Mouse (Mus musculus) C3H10T1/2 (cell line): ENCODE results near the gene Apoh. TPM values are rescaled to one million over a fixed set of nuclear protein-coding genes. Genes with fewer than 3 reads are reported as not detected.

Experiments used
- polyA plus RNA-seq, 2 experiments: library from polyadenylated mRNA; unstranded; fragments of >200 nt; fragmentation: generic; extraction: Trizol; gene quantifications; one replicate each; pipeline ENCODE4 v1.2.1; 2012; ENCODE audit warnings: missing spikeins in 2 of 2

Apoh gene
- 1 to 10 TPM in 1 of 2 experiments, under 1 TPM in 1; 0.46 to 1.1 TPM for polyA plus RNA-seq

DNA sequence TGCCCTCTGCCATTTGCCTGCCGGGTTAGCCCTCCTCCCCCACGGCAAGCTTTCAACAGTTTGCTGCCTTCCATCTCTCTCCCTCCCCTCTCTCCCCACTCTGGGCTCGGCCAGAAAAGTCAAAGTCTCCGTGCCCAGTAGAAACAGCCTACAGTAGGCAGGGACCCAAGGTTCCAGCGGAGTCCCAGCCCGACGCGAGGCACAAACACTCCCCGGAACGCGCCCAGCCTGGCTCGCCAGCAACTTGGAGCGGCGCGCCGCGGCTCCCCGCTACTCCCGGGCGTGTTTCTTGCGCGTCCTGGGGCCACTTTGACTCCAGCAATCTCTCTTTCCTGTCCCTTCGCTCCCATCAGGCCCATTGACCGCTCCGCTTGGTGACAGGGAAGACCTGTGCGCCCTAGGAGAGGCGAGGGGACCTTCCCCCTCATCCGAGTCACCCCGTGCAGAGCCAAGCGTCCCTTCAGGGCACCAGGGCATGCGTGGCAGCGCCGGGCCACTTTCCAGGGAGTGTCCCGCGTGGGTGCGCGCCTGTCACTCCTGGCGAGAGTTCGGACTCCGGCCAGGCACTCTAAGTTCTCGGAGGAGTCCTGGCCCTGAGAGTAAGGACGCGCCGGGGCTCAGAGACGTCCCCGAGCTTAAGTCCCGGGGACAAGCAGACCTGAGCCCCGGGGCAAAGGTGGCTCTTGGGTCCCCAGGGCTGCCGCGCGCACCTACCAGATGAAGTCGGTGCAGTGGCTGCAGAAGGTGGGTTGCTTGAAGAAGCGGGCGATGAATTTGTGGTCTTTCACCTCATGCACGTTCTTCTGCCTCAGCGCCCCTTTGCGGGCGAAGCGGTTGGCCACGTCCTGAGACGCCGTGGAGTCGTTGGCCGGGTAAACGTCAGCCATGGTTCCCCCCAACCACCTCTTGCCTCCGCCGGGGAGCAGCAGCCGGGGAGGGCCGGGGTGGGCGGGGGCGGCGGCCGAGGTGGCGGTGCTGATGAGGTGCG is at the start of gene Apoh:
Gene Apoh (plus strand): TSS at position 574 of the 988 bp plus-strand sequence.

DNA sequence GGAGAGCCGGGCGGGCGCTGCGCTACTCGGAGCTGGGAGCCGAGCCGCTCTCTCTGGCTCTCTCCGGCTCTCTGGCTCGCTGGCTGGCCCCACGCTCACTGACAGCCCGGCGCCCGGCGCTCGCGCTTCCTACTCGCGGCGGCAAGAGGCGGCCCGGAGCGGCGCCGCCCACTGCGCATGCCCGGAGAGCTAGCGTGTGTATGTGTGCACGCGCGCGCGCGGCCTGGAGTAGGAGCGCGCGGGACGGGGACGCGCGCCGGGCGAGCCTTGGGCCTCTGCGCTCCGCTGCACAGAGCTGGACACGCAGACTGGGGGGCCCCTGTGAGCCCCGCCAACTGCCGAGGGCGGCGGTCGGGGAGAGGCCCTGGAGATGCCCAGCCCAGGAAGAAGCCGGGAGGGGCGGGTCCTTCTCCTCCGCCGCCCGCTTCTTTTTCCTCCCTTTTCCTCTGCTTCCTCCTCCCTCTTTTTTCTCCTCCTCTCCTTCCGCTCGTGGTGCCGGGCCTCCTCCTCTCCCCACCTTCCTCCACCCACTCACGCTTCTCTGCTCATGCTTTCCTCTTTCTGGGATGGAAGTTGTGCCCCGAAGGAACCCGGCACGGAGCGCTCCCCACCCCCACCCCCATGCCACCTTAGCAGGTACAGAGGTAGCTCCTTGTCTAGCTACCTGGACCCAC is 772 bp downstream of the Apoh start, which contains the start of gene Prkca:
Gene Prkca (minus strand): TSS at position 140 of the 674 bp plus-strand sequence.

DNA sequence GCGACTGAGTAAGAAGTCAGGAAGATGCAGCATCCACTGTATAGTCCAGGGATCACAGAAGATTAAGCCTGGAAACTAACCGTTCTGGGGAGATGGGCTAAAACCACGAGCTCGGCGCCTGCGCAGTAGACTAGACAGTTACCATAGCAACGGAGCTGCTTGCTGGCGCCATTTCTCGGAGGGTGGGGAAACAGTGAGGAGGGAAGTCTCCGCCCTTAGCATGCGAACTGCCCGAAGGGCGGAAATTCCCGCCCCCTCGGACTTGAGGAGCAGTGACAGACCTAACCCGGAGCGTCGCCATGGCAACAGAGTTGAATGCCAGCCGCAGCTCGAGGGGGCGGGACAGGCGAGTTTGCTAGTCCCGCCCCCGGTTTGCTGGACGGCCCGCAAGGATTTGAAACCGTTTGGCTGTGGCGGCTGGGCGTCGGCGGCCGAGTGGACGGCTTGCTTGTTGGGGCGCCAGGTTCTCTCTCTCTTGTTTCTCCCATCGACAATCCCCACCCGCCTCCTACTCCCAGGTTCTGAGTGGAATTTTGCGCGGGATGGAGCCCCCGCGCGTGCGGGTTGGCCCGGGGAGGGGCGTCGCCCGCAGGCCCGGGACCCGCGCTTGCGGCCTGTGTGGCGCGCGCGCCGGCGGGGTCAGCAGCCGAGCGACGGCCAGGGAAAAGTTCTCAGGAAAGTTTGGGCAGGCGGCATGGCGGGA is 81.9 kb downstream of the Apoh start, which contains the start of gene Cep112:
Gene Cep112 (plus strand): TSS at position 304 of the 703 bp plus-strand sequence.

Other genes starting within 250 kb of the Apoh start
- gene Prkca, start 574 bp downstream of the Apoh start, polyA plus RNA-seq: 10 to 100 TPM in 1 of 2 experiments, 1 to 10 TPM in 1; 7.1 to 19.6 TPM
- gene Cep112, start 81.8 kb downstream of the Apoh start, polyA plus RNA-seq: 1 to 10 TPM in 1 of 2 experiments, under 1 TPM in 1; 0.70 to 4.2 TPM